Comparison of ENCODE assay signal across 22 mouse cellular contexts in genomic region chr10:75400958-75401357, GRCm38 (mm10). TPM values are rescaled to one million over a fixed set of nuclear protein-coding genes. Genes with fewer than 3 reads are reported as not detected.
DNase-seq lines count a peak whose midpoint lies in the region; ATAC-seq and TF ChIP-seq lines count a peak whose summit lies in the region.
"Had no signal": no experiment of that assay in that cellular context is flagged by ENCODE, and none has a peak within 500 bp of the region (broad histone marks: within the 10 kb centered on the region; RNA-seq: fewer than 3 reads in every experiment).

Gene Upb1, plus strand, starts transcription at chr10:75401115.

- no peak within 1 kb of the TSS for H3K27ac ChIP-seq in hindbrain, postnatal 0 days
- H3K27ac ChIP-seq in hindbrain, embryonic 11.5 days (ENCODE audit: low read depth, low read length), result no peak within 1 kb of the TSS
- H3K27ac ChIP-seq in lung, embryonic 14.5 days (ENCODE audit: low read depth), result no peak within 1 kb of the TSS
- no peak within 1 kb of the TSS for H3K27ac ChIP-seq in forebrain, embryonic 15.5 days (replicated peaks)
- H3K27ac ChIP-seq: embryonic facial prominence, embryonic 12.5 days; hindbrain, embryonic 15.5 days; liver, embryonic 14.5 days; neural tube, embryonic 12.5 days had no signal

- H3K36me3 ChIP-seq in hindbrain, postnatal 0 days (ENCODE audit: insufficient read depth, low read length), result no peaks in the 10 kb centered on the region
- no peaks in the 10 kb centered on the region for H3K36me3 ChIP-seq in hindbrain, embryonic 11.5 days (ENCODE audit: control insufficient read depth, insufficient read depth, low read length)
- H3K36me3 ChIP-seq in lung, embryonic 14.5 days (ENCODE audit: insufficient read depth), result no peaks in the 10 kb centered on the region
- no peaks in the 10 kb centered on the region for H3K36me3 ChIP-seq in forebrain, embryonic 15.5 days
- H3K36me3 ChIP-seq: embryonic facial prominence, embryonic 12.5 days; hindbrain, embryonic 15.5 days; neural tube, embryonic 12.5 days had no signal

- in situ Hi-C loops in Patski (cut with MboI; ENCODE audit: low pct_unique_long_range_greater_than_20kb), result no loop called here

- peak; percentile 24 for TF ChIP-seq CTCF in hindbrain, postnatal 0 days (IDR thresholded peaks at IDR 0.05; ENCODE audit: low read depth)
- peak; percentile 46 for TF ChIP-seq CTCF in lung, embryonic 14.5 days (IDR thresholded peaks at IDR 0.05; ENCODE audit: low read depth)
- TF ChIP-seq CTCF in Patski (IDR thresholded peaks at IDR 0.05), result peak; percentile 37

- H3K9me3 ChIP-seq in hindbrain, postnatal 0 days (ENCODE audit: low read length), result no peaks in the 10 kb centered on the region
- H3K9me3 ChIP-seq in hindbrain, embryonic 11.5 days (ENCODE audit: control insufficient read depth, low read length), result no peaks in the 10 kb centered on the region
- no peaks in the 10 kb centered on the region for H3K9me3 ChIP-seq in lung, embryonic 14.5 days (ENCODE audit: low read depth, low read length)
- H3K9me3 ChIP-seq in forebrain, embryonic 15.5 days, result no peaks in the 10 kb centered on the region
- H3K9me3 ChIP-seq: embryonic facial prominence, embryonic 12.5 days; hindbrain, embryonic 15.5 days; neural tube, embryonic 12.5 days had no signal

- CTCF ChIA-PET in Patski (lab: Charles Lee), result no interaction called here

- no peak within 1 kb of the TSS for H3K4me2 ChIP-seq in hindbrain, postnatal 0 days (ENCODE audit: low read depth, low read length)
- no peak within 1 kb of the TSS for H3K4me2 ChIP-seq in hindbrain, embryonic 11.5 days (replicated peaks; ENCODE audit: low read depth, low read length)
- no peak within 1 kb of the TSS for H3K4me2 ChIP-seq in lung, embryonic 14.5 days
- no peak within 1 kb of the TSS for H3K4me2 ChIP-seq in forebrain, embryonic 15.5 days (replicated peaks)
- H3K4me2 ChIP-seq: embryonic facial prominence, embryonic 12.5 days; heart, embryonic 11.5 days; hindbrain, embryonic 15.5 days; midbrain, embryonic 11.5 days; neural tube, embryonic 12.5 days had no signal

- H3K9ac ChIP-seq in hindbrain, postnatal 0 days (replicated peaks; ENCODE audit: low read length), result no peak within 1 kb of the TSS
- no peak within 1 kb of the TSS for H3K9ac ChIP-seq in hindbrain, embryonic 11.5 days (ENCODE audit: low read depth, low read length)
- no peak within 1 kb of the TSS for H3K9ac ChIP-seq in lung, embryonic 14.5 days
- no peak within 1 kb of the TSS for H3K9ac ChIP-seq in forebrain, embryonic 15.5 days (replicated peaks)
- H3K9ac ChIP-seq: embryonic facial prominence, embryonic 12.5 days; hindbrain, embryonic 15.5 days; liver, embryonic 14.5 days; neural tube, embryonic 12.5 days had no signal

- POLR2A ChIA-PET in Patski (lab: Charles Lee), result no interaction called here

- H3K27me3 ChIP-seq in hindbrain, postnatal 0 days (ENCODE audit: insufficient read depth, low read length), result no peaks in the 10 kb centered on the region
- H3K27me3 ChIP-seq in hindbrain, embryonic 11.5 days (ENCODE audit: control insufficient read depth, insufficient read depth, low read length), result no peaks in the 10 kb centered on the region
- no peaks in the 10 kb centered on the region for H3K27me3 ChIP-seq in lung, embryonic 14.5 days (ENCODE audit: insufficient read depth, low read length)
- H3K27me3 ChIP-seq in Patski, result peaks cover 13% of the 10 kb centered on the region
- H3K27me3 ChIP-seq in forebrain, embryonic 15.5 days, result no peaks in the 10 kb centered on the region
- H3K27me3 ChIP-seq: embryonic facial prominence, embryonic 12.5 days; hindbrain, embryonic 15.5 days; neural tube, embryonic 12.5 days had no signal

- no peak for DNase-seq in hindbrain, postnatal 0 days (ENCODE audit: low spot score)
- no peak for DNase-seq in hindbrain, embryonic 11.5 days (ENCODE audit: low spot score)
- DNase-seq in lung, embryonic 14.5 days, result peak; percentile 41
- DNase-seq in lung, postnatal 36 days, result no peak
- DNase-seq in Patski (ENCODE audit: low read depth, low spot score), result no peak
- DNase-seq: cerebellum, adult 8-10 months; kidney, adult 11 months; kidney, postnatal 10 days; left cerebral cortex, postnatal 4 days; lung, postnatal 4 days; right cerebral cortex, adult 18-20 months had no signal

- no peaks in the 10 kb centered on the region for H3K4me1 ChIP-seq in hindbrain, postnatal 0 days (ENCODE audit: insufficient read depth, low read length)
- no peaks in the 10 kb centered on the region for H3K4me1 ChIP-seq in hindbrain, embryonic 11.5 days (replicated peaks; ENCODE audit: control insufficient read depth, insufficient read depth, low read length)
- no peaks in the 10 kb centered on the region for H3K4me1 ChIP-seq in lung, embryonic 14.5 days (ENCODE audit: insufficient read depth)
- 0 out of 2 replicates have a peak, but pooled peaks cover 3% of the 10 kb centered on the region for H3K4me1 ChIP-seq in forebrain, embryonic 15.5 days
- H3K4me1 ChIP-seq: neural tube, embryonic 12.5 days had no signal

- WGBS in hindbrain, postnatal 0 days, result 89% methylated on average over 4 of the region's 4 CpGs
- WGBS in hindbrain, embryonic 11.5 days, result 89% methylated on average over 4 of the region's 4 CpGs
- WGBS in lung, embryonic 14.5 days, result 72% methylated on average over 4 of the region's 4 CpGs
- WGBS in forebrain, embryonic 15.5 days, result 88% methylated on average over 4 of the region's 4 CpGs

- ATAC-seq in hindbrain, postnatal 0 days, result no peak
- no peak for ATAC-seq in hindbrain, embryonic 11.5 days (ENCODE audit: low FRiP score)
- no peak for ATAC-seq in lung, embryonic 14.5 days (ENCODE audit: insufficient read depth)
- ATAC-seq in Patski, result no peak
- no peak for ATAC-seq in megakaryocyte, adult 5-6 weeks (ENCODE audit: poor library complexity, severe bottlenecking)
- ATAC-seq in erythroid progenitor cell, adult 5-6 weeks (replicated peaks; ENCODE audit: low FRiP score, poor library complexity, severe bottlenecking), result no peak
- ATAC-seq in forebrain, embryonic 15.5 days (replicated peaks), result no peak
- ATAC-seq: forebrain, embryonic 16.5 days had no signal

- no peak within 1 kb of the TSS for H3K4me3 ChIP-seq in hindbrain, postnatal 0 days (ENCODE audit: low read length)
- no peak within 1 kb of the TSS for H3K4me3 ChIP-seq in hindbrain, embryonic 11.5 days (ENCODE audit: low read depth, low read length)
- H3K4me3 ChIP-seq in lung, embryonic 14.5 days (ENCODE audit: low read depth, low read length), result no peak within 1 kb of the TSS
- H3K4me3 ChIP-seq in forebrain, embryonic 15.5 days, result no peak within 1 kb of the TSS
- H3K4me3 ChIP-seq: embryonic facial prominence, embryonic 12.5 days; erythroblast, embryonic 14.5 days; hindbrain, embryonic 15.5 days; neural tube, embryonic 12.5 days had no signal

RNA-seq across cellular contexts. Expression of gene Upb1, which starts in this region (rescaled TPM):
- total RNA-seq in hindbrain, postnatal 0 days (2014; rRNA removed), result 0.26 and 0.50 TPM in 2 replicates
- polyA plus RNA-seq in hindbrain, postnatal 0 days (2015; fragmentation: Nextera tagmentation; extraction: Ambion mirVana), result 0.71 and 1.4 TPM in 2 replicates
- 0.11 TPM in 1 of 2 replicates, not detected in the other for polyA plus RNA-seq in hindbrain, embryonic 11.5 days (2014; fragmentation: Nextera tagmentation; extraction: Ambion mirVana)
- 0.17 and 0.76 TPM in 2 replicates for polyA plus RNA-seq in lung, embryonic 14.5 days (2014; fragmentation: Nextera tagmentation; extraction: Ambion mirVana)
- not detected for polyA plus RNA-seq in Patski (2021)
- 14.7 and 18.1 TPM in 2 replicates for total RNA-seq in megakaryocyte, adult 5-6 weeks (2015)
- 31.7 and 33.3 TPM in 2 replicates for total RNA-seq in megakaryocyte, adult 5-6 weeks (2017)
- 10.1 TPM in 1 of 2 replicates, not detected in the other for total RNA-seq in erythroid progenitor cell, adult 5-6 weeks (2015; ENCODE audit: low replicate concordance)
- not detected in 2 replicates for total RNA-seq in erythroid progenitor cell, adult 5-6 weeks (2017; ENCODE audit: low replicate concordance)
- 0.13 and 0.19 TPM in 2 replicates for polyA plus RNA-seq in forebrain, embryonic 15.5 days (2015; fragmentation: Nextera tagmentation; extraction: Ambion mirVana)
- polyA plus RNA-seq: erythroblast, embryonic 14.5 days; midbrain, embryonic 11.5 days had no signal

Comparison
In these comparisons a context has a peak if more than half of its experiments do, and no peak if none do; other contexts are left out.
1. Peak in DNase-seq in lung, embryonic 14.5 days; RNA of the gene not detected or under 1 TPM.